Mouse (Mus musculus) lung, postnatal 36 days (tissue): ENCODE results near the gene Scamp1.
A peak's percentile ranks its signal among the peaks of the same experiment; 100 is the strongest.

Experiments
- DNase-seq: peaks from one replicate; pipeline ENCODE4 v3.0.0; 2022; ENCODE audit warnings: mixed read lengths

The Scamp1 gene

DNA sequence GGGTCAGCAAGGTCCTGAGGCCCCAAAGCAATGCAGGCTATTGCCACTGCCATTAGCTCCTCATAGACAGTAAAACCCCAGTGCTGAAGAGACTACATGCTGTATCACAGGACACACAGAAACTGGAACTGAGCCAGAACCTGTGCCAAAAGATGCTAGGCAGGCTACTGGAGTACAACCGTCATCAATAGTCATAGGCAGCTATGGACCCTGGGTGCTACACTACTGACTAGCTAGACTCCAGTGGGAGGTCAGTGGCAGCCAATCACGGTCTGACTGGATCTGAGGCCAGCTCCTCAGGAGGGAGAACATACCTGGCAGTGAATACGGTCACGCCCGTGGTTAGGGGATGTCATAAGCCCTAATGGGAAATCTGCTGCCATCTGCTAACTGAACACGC is 14.4 kb downstream of the Scamp1 start:
- no peak for DNase-seq

DNA sequence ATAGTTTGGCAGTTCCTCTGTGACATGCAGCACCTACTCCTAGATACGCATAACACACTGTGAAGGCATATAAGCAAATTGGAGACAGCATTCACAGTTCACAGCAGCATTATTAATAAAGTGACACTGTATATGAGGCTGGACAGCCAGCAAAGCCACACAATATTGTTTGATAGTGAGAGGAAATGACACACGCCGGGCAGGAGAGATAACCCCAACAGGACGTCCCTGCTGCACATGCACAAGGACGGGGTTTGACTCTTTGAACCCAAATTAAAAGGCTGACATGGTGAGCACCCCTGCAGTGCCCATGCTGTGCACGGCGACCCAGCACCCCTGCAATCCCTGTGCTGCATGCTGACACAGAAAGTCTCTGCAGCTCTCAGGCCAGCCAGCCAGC is 17.5 kb downstream of the Scamp1 start:
- no peak for DNase-seq

DNA sequence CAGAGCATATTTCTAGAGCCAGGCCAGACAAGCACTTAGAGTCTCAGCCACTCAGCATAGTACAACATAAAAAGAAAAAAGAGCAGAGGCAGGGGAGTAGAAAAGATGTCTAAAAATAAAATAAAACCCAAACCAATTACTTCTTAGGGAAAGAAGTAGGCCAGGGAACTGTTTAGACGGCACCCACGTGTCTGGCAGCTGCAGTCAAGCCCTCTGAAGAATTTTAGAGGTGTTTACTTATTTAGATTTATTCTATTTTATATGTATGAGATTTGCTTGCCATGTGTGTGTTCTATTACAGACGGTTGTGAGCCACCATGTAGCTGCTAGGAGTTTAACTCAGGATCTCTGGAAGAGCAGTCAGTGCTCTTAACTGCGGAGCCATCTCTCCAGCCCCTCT is 18.5 kb downstream of the Scamp1 start:
- no peak for DNase-seq

DNA sequence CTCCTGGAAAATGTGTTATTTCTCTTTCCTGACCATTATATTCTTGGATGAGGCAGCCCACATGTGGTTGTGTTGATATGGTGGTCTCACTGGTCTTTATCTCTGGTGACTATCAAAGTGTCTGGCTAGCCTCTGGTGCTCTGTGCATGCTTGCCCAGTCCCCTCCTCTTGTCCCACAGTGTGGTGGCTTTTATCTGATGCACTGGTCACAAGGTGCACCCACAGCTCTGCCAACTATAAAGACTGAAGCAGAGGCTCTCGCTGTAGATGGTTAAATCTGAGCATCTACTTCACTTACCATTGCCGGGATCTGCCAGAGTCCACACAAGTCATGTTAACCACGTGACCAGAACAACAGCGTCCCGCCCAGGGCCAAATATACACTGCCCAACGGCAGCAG is 19.1 kb downstream of the Scamp1 start:
- DNase-seq: no peak

DNA sequence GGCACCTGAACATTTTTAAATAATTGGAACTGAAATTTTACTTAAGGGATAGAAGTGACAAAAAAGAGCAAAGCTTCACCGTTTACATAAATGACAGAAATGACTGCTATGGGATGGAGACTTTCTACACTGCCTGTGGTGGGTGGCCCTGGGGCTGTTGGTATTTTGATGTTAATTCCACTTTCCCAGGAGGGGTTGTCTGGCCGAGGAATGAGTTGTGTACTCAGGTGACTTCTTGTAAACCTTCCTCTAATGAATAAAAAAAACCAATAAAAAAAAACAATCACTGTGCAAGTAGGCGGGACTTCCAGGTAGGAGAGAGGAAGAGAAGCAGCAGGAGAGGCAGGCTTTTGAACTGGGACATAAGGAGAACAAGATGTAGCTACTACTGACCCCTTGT is 20.4 kb downstream of the Scamp1 start:
- DNase-seq: no peak

DNA sequence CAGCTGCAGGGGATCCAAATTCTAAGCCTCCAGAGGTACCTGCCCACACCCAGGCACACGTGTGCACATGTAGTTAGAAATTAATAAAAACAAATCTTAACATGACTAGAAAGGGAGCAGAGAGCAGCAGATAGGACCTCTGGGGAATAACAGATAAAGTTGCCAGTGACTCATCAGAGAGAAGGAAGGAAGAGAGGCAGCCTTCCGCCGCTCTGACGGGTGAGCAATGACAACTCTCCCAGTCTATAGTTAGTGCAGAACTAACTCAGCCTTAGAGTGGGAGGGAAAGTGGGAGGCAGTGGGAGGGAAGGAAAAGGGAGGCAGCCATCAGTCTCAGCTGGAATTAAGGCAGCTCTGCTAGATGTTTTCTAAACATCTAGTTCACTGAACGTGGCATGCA is 21.7 kb downstream of the Scamp1 start:
- no peak for DNase-seq

DNA sequence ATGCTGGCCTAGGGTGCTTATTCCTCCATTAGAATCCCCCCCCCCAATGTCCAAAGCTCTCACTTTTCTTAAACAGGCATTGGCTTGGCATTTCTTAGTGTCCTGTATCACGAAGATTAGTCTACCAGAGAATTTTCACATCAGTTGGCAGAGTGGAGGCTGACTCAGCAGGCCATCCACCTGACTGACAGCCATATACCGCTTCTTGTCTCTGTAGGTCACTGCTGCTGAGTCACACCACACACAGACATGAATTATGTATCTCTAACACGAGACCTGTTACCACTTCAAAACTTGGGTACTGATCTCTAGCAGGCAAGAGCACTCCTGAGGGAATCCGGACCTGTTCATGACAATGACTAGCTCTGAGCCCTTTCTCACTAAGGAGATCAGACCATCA is 23.1 kb downstream of the Scamp1 start:
- DNase-seq: no peak

DNA sequence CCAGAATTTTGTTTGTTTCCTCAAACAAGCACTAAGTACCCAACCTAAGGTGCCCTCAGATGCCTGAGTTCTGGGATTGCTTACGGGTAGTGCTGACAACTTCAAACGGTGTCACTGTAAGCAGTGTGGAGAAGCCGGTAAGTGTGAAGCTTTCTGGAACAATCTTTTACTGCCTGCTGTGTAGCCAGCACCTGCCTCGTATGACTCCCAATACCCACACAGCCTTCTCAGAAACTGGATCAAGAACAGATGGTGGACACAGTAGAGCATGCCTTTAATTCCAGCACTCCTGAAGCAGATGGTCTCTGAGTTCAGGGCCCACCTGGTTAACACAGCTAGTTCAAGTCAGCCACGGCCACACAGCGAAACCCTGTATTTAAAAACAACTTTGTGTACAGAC is 24.0 kb downstream of the Scamp1 start:
- DNase-seq: no peak

DNA sequence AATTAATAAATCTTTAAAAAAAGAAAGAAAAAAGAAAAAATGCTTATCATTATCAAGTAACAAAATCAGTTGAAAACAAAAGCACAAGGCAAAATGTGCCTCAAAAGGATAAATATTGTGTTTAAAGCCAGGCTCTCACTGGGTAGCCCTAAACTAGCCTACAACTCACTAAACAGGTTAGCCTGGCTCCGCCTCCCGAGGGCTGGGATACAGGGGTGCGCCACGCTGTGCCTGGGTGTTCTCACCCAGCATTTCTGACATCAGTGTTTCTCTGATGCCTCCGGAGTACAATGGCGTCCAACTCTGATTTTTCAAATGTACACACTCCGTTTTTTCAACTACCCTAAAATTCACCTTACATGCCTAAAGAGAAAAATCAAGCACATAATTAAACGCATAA is 24.7 kb downstream of the Scamp1 start:
- DNase-seq: peak; percentile 63

DNA sequence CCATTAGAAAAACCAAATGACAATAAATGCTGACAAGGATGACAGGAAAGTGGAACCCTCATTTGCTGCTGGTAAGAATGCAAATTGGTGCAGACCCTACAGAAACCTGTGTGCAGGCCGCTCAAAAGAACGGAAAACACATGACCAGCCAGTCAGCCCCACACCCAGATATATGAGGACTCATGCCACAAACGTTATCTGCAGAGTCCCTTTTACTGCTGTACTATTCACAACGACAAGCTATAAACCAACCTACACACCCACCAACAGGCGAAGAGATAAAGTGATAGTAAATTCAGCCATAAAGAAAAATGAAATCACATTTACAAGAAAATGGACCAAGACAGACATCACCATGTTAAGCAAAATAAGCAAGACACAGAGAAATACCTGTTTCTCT is 26.4 kb downstream of the Scamp1 start:
- DNase-seq: no peak

DNA sequence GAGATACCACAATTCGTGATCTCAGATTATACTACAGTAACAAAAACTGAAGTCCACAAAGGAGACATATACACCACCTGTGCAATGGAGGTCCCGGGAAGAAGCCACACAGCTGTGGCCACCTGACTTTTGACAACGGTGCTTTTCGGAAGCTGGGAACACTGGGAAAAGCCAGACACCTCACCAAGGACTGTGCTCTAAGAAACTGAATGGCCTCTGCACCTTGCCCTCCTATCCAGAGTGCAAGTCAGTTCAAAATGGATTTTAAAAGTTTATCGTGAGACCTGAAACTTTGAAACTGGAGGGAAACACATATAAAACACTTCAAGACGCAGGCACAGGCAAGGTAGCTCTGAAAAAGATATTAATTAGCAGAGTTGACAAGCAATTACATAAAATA is 27.1 kb downstream of the Scamp1 start:
- no peak for DNase-seq

DNA sequence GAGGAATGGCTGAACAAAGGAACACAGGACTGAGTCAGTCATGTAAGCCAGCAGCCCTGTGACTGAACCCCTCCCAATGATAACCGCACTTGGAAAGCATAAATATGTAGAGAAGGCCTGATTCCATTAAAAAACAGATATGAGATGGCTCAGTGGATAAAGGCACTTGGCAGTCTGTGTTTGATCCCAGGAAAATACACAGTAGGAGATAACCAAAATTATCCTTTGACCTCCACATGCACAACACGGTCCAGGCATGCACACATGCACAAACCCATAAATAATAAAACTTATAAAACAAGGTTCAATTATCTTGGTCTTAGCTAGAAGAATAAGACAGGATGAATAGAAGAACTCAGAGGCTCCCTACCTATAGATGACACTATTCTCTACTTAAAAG is 27.9 kb downstream of the Scamp1 start:
- DNase-seq: no peak

DNA sequence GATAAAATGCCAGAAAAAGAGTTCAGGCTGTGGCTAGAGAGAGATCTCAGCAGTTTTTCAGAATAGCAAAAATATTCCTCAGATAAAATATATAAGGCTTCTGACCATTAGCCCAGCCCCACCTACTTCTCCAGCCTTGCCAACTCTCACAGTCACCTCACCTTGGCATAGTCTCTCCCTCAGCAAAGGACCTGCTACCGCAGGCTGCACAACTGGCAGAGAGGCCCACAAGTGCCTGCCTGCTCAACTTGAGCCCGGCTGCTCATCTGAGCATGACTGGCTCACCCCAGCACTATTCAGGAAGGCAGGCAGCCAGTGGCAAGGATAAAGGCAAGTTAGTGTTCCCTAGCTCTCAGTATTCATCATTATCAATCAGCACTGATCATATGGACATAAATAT is 30.5 kb downstream of the Scamp1 start:
- DNase-seq: no peak

DNA sequence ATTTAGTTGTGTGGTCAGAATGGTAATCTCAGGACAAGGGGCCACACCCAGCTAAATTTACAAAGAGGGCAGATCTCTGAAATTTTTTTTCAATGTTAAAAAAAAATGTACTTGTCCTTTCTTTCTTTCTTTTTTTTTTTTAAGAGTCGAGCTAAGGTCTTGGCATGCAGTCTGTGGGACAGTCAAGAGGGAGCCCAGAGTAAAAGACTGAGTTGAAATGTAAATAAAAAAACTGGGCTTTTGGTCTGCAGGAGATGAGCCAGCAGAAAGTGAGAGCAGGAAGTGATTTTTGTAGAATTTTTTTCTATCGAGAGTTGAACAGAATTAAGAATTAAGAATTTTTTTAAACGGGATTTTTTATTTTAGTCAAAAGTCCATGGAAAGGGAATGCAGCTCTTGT is 31.4 kb downstream of the Scamp1 start:
- no peak for DNase-seq

DNA sequence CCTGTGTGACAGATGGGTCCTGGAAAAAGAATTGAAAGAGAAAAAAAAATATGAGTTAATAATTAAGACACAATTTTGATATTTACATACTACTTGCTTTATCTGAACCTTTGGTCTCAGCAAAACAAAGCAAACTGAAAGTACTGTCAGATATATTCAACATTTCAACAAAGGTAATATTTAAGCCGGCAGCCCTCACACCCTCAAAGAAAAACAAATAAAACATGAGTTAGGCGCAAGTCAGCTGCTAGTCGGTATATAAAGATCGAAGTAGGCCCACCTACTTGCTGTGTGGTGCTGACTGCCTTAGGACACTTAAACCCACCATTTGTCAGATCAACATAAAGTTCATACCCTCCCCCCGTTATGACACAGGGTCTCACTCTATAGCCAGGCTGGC is 32.6 kb downstream of the Scamp1 start:
- no peak for DNase-seq

DNA sequence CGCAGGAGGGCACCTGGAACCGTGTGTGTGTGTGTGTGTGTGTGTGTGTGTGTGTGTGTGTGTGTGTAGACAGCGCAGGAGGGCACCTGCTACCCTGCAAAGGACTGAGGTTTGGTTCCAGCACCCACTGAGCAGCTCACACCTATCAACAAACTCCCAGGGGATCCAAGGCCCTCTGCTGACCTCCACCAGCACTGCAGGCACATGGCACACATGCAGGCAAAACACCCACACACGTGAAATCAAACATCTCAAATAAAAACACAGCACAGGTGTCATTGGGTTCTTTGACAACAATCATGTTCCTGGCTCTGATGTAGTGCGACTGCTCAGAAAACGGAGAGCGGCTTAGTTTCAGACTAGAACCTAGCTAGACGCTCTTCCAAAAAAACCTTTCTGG is 34.9 kb downstream of the Scamp1 start:
- no peak for DNase-seq

DNA sequence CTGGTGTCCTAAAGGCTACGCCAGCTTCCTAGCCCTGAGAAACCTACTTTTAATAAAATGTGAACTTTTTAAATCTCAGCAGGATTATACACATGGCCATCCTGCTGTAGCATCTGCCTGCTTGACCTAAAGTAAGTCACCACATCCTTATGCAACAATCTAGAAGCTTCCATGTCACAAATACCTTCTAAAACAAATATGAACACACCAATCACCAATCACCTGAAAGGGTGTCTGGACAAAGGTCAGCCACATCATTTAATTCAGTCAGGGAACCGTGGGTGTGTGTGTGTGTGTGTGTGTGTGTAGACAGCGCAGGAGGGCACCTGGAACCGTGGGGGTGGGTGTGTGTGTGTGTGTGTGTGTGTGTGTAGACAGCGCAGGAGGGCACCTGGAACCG is 35.5 kb downstream of the Scamp1 start:
- DNase-seq: no peak

DNA sequence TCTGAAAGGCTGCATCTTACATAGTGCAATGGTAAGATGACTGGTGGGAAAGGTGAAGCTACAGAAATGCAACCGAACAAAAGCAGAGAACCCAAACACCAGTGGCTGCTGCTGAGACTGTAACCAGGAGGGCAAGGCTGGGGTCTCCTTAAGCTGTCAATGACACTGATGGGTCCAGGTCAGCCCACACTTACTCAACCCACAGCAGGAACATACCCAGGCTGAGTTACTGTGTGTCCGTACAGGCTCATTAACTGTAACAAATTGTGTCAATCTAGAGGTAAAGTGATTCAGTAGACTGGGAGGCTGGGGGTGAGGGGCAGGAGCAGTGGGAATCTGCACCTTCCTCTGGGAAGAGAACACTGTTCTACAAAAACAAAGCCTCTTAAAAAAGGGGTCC is 42.8 kb downstream of the Scamp1 start:
- no peak for DNase-seq

DNA sequence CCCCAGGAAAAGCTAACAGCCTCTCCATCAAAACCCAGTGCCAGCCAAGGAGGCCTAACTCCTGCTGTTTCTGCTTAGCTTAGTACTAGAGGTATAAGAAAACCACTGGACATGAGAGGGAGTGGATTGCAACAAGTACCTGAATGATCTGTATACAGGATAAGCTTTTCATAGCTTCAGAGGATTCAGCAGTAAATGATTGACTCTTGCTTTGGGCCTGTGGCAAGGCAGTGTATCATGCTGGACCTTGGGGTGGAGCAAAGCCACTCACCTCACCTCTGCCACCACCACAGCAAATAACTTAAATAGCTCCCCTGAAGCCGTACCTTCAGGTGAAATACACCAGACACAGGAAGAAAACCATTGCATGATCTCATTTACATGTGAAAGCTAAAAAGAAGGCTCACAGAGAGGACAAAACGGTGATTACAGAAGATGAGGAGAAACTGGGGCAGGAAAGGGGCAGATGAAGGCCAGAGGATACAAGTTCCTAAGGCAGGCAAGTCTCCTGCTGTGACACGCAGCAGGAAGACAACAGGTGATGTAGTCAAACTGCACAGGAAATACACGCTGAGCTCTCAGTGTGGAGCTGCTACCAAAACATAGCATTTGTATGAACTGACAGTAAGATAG is 43.6 kb downstream of the Scamp1 start:
- no peak for DNase-seq

DNA sequence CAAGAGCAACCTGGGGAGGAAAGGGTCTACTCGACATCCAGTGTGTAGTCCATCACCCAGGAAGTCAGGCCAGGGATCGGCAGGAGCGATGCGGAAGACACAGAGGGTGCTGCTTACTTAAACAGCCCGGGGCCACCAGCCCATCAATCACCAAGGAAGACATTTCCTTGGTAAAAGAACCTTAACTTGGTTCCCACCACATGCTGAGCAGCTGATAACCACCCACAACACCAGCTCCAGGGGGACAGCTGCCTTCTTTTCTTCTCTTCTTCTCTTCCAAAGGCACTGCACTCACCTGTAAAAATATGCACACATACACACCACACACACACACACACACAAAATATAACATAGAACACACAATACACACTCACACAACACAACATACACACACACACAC is 44.8 kb downstream of the Scamp1 start:
- no peak for DNase-seq

DNA sequence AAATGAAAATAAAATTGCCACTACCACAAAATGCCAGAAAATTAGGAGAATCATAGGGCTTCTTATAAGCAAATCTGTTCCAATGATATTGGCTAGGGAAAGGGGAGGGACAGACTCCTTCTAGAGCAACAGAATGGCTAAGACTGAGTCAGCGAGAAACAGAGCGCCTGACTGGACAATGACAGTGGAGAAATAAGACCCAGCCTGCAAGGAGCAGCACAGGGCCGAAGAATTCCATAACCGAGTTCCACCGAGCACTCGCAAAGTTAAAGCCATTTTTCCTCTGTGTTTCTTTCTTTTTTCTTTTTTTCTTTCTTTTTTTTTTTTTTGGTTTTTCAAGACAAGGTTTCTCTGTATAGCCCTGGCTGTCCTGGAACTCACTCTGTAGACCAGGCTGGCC is 45.5 kb downstream of the Scamp1 start:
- DNase-seq: no peak

DNA sequence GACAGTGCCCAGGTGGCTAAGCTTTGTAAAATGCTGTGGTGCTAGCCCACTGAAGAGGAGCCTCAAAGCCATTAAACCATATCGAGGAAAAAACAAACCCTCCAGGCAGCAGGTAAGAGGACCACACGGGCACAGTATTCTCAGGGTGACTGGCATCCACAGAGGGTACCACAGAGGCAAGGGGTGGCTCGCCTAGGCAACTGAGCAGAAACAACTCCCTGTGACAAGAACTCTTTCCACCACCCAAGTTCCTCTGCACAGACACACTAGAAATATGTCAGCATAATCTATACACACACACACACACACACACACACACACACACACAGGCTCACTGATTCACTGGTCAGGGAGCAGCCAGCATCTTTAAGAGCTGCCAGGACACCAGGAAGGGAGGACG is 46.2 kb downstream of the Scamp1 start:
- no peak for DNase-seq

DNA sequence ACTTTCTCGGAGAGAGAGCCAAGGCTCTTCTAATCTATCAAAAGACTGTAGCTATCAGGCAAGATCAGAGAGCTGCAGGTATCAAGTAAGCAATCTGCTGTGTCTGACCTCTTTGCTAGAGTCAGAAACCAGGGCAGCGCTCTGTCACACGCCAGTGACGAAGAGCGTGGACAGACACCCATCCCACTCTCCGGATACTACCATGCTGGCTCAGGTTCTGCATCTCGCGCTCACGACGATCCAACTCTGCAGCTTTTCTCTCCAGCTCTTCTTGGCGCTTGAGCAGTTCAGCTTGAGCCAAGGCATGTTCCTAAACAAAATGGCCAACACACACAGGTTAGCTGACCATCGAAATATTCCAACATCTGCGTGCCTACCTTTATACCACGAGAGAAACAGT is 53.8 kb downstream of the Scamp1 start:
- DNase-seq: no peak

DNA sequence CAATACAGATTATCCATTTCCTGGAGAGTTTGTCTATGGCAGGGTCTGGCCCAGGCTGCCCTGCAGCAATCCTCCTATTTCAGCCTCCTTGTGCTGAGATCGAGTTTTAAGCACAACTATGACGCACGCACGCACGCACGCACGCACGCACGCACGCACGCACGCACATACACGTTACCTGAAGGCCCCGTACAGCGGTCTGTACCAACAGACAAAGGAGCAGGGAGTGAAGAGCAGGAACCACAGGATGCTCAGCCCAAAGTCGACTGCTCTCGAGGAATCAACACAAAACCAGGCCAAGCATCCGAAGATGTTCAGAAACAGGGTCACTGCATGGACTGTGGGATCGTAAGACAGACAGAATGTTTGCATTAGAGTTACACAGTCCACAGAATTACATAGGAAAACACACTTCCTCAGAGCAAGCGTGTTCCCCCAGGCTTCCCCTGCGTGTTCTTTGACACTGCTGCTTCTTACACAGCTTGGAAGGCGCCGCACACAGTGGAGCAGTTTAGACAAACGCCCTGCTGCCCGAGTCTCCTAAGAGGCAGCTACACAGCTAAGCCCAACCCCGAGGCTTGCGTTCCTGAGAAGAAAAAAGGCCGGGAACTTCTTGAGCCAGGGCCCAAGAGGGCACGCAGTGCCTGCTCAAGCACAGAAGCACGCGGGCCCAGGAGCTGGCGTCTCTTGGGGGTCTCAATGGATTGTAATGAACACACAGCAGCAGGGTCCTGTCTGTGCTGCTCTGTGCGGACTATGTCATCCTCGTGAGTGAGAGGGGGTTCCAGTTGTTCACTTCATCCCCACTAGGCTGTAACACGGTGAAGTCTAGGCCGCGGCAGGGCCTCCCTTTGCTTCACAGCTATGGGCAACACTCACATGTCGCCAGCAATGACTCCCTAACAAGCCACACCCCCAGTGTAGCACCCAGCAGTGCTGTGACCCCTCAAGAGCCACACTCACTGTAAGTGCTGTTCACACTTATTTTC is 60.6 kb downstream of the Scamp1 start:
- DNase-seq: no peak

DNA sequence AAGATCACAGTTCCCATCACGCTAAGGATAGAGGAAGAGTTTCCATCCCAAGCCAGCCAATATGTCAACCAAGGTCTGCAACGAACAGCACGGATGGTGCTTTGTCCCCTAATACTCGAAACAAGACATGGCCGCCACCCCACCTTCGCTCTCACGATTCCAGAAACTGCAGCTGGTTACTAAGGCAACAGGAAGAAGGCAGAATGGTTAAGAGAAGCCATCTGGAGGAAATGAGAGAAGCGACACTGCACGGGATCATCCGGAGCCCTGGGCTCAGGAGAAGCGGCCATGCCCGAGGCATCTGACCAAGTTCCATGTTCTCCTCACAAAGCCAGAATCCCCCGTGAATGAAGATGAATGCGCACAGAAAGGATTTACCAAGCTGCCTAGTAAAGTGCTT is 62.0 kb downstream of the Scamp1 start:
- no peak for DNase-seq
